Mouse (Mus musculus): ENCODE measurements around the gene Fam76a. TPM values are rescaled to one million over a fixed set of nuclear protein-coding genes. Genes with fewer than 3 reads are reported as not detected.
"Not testable (repeated sequence)": the region's sequence is repeated elsewhere in the genome, so short reads cannot be mapped to it uniquely, and the experiment has no call there.

Gene Fam76a
- polyA plus RNA-seq, 1 experiment from 2014 or later, result 44.8 TPM

- H3K36me3 ChIP-seq (ENCODE audit: insufficient read depth, low read length), result no peaks in the 10 kb centered on the region
- H3K27me3 ChIP-seq (ENCODE audit: insufficient read depth, low read length), result no peaks in the 10 kb centered on the region
- DNase-seq (ENCODE audit: low spot score) (no peak), ATAC-seq (replicated peaks; ENCODE audit: low FRiP score, low read depth) (no peak)
- H3K4me1 ChIP-seq (replicated peaks; ENCODE audit: insufficient read depth, low read length), result peaks cover 5% of the 10 kb centered on the region
- 58% methylated on average over 23 of the region's 23 CpGs for WGBS
- no peak for TF ChIP-seq CTCF (IDR thresholded peaks at IDR 0.05; ENCODE audit: low read depth)
- H3K9ac ChIP-seq (ENCODE audit: low read depth, low read length), result no peak overlapping the region
- H3K4me3 ChIP-seq (replicated peaks; ENCODE audit: low read depth, low read length), result no peak overlapping the region
- H3K4me2 ChIP-seq (ENCODE audit: low read length), result no peak overlapping the region
- H3K9me3 ChIP-seq (replicated peaks; ENCODE audit: low read length), result no peaks in the 10 kb centered on the region
- H3K27ac ChIP-seq, result no peak overlapping the region
These were observed 18.8 kb upstream of the Fam76a start for GRCm38 (mm10) chr4:132941012-132941729.

GRCm38 (mm10) chr4:132939421-132940127 is 17.2 kb upstream of the Fam76a start:
- H3K9me3 ChIP-seq (replicated peaks; ENCODE audit: low read length), result no peaks in the 10 kb centered on the region
- peak; percentile 83 for TF ChIP-seq CTCF (IDR thresholded peaks at IDR 0.05; ENCODE audit: low read depth)
- no peaks in the 10 kb centered on the region for H3K27me3 ChIP-seq (ENCODE audit: insufficient read depth, low read length)
- DNase-seq (ENCODE audit: low spot score), result peak; percentile 76
- H3K9ac ChIP-seq (ENCODE audit: low read depth, low read length), result no peak overlapping the region
- H3K4me2 ChIP-seq (ENCODE audit: low read length), result peak overlapping the region; percentile 29; the same call in 1 of the 2 replicates
- ATAC-seq (replicated peaks; ENCODE audit: low FRiP score, low read depth), result no peak
- H3K4me1 ChIP-seq (replicated peaks; ENCODE audit: insufficient read depth, low read length), result no peaks in the 10 kb centered on the region
- H3K4me3 ChIP-seq (replicated peaks; ENCODE audit: low read depth, low read length), result no peak overlapping the region
- 25% methylated on average over 22 of the region's 22 CpGs for WGBS
- no peaks in the 10 kb centered on the region for H3K36me3 ChIP-seq (ENCODE audit: insufficient read depth, low read length)
- no peak overlapping the region for H3K27ac ChIP-seq

- Histone ChIP-seq H3K9ac (ENCODE audit: low read depth, low read length) (no peak overlapping the region), H3K4me3 (replicated peaks; ENCODE audit: low read depth, low read length) (no peak overlapping the region), H3K9me3 (replicated peaks; ENCODE audit: low read length) (no peaks in the 10 kb centered on the region), H3K4me2 (ENCODE audit: low read length) (no peak overlapping the region), H3K27ac (peak overlapping the region; percentile 15), H3K36me3 (ENCODE audit: insufficient read depth, low read length) (no peaks in the 10 kb centered on the region), H3K4me1 (replicated peaks; ENCODE audit: insufficient read depth, low read length) (no peaks in the 10 kb centered on the region), H3K27me3 (ENCODE audit: insufficient read depth, low read length) (no peaks in the 10 kb centered on the region)
- DNase-seq (ENCODE audit: low spot score), result peak; percentile 56
- 30% methylated on average over 12 of the region's 12 CpGs for WGBS
- no peak for ATAC-seq (replicated peaks; ENCODE audit: low FRiP score, low read depth)
- no peak for TF ChIP-seq CTCF (IDR thresholded peaks at IDR 0.05; ENCODE audit: low read depth)
These were observed 16.0 kb upstream of the Fam76a start for GRCm38 (mm10) chr4:132938181-132938941.

GRCm38 (mm10) chr4:132934639-132935038 is 12.3 kb upstream of the Fam76a start:
- DNase-seq (ENCODE audit: low spot score) (no peak), ATAC-seq (replicated peaks; ENCODE audit: low FRiP score, low read depth) (no peak)
- Histone ChIP-seq H3K4me3 (replicated peaks; ENCODE audit: low read depth, low read length) (no peak overlapping the region), H3K9ac (ENCODE audit: low read depth, low read length) (peak overlapping the region; percentile 14; the same call in 1 of the 2 replicates), H3K9me3 (replicated peaks; ENCODE audit: low read length) (no peaks in the 10 kb centered on the region), H3K4me2 (ENCODE audit: low read length) (no peak overlapping the region), H3K27ac (no peak overlapping the region), H3K27me3 (ENCODE audit: insufficient read depth, low read length) (no peaks in the 10 kb centered on the region), H3K4me1 (replicated peaks; ENCODE audit: insufficient read depth, low read length) (no peaks in the 10 kb centered on the region), H3K36me3 (ENCODE audit: insufficient read depth, low read length) (no peaks in the 10 kb centered on the region)
- no peak for TF ChIP-seq CTCF (IDR thresholded peaks at IDR 0.05; ENCODE audit: low read depth)
- 20% methylated on average over 7 of the region's 7 CpGs for WGBS

GRCm38 (mm10) chr4:132932752-132933404 is 10.5 kb upstream of the Fam76a start:
- Histone ChIP-seq H3K4me2 (ENCODE audit: low read length) (no peak overlapping the region), H3K36me3 (ENCODE audit: insufficient read depth, low read length) (no peaks in the 10 kb centered on the region), H3K4me1 (replicated peaks; ENCODE audit: insufficient read depth, low read length) (no peaks in the 10 kb centered on the region), H3K27me3 (ENCODE audit: insufficient read depth, low read length) (no peaks in the 10 kb centered on the region), H3K9me3 (replicated peaks; ENCODE audit: low read length) (no peaks in the 10 kb centered on the region), H3K4me3 (replicated peaks; ENCODE audit: low read depth, low read length) (no peak overlapping the region), H3K27ac (no peak overlapping the region), H3K9ac (ENCODE audit: low read depth, low read length) (no peak overlapping the region)
- WGBS, result 83% methylated on average over 4 of the region's 4 CpGs
- no peak for ATAC-seq (replicated peaks; ENCODE audit: low FRiP score, low read depth)
- DNase-seq (ENCODE audit: low spot score), result no peak
- no peak for TF ChIP-seq CTCF (IDR thresholded peaks at IDR 0.05; ENCODE audit: low read depth)

GRCm38 (mm10) chr4:132930784-132931183 is 8.4 kb upstream of the Fam76a start:
- no peak overlapping the region for H3K9ac ChIP-seq (ENCODE audit: low read depth, low read length)
- H3K9me3 ChIP-seq (replicated peaks; ENCODE audit: low read length), result no peaks in the 10 kb centered on the region
- H3K4me3 ChIP-seq (replicated peaks; ENCODE audit: low read depth, low read length), result no peak overlapping the region
- H3K27me3 ChIP-seq (ENCODE audit: insufficient read depth, low read length), result no peaks in the 10 kb centered on the region
- peak; percentile 81 for TF ChIP-seq CTCF (IDR thresholded peaks at IDR 0.05; ENCODE audit: low read depth)
- H3K4me2 ChIP-seq (ENCODE audit: low read length), result no peak overlapping the region
- no peaks in the 10 kb centered on the region for H3K4me1 ChIP-seq (replicated peaks; ENCODE audit: insufficient read depth, low read length)
- no peak overlapping the region for H3K27ac ChIP-seq
- no peak for ATAC-seq (replicated peaks; ENCODE audit: low FRiP score, low read depth)
- no peaks in the 10 kb centered on the region for H3K36me3 ChIP-seq (ENCODE audit: insufficient read depth, low read length)
- WGBS, result 11% methylated on average over 8 of the region's 8 CpGs
- DNase-seq (ENCODE audit: low spot score), result peak; percentile 75

GRCm38 (mm10) chr4:132926520-132926919 is 4.2 kb upstream of the Fam76a start:
- not testable (repeated sequence) for ATAC-seq (replicated peaks; ENCODE audit: low FRiP score, low read depth); H3K4me3 ChIP-seq (replicated peaks; ENCODE audit: low read depth, low read length); H3K4me1 ChIP-seq (replicated peaks; ENCODE audit: insufficient read depth, low read length); DNase-seq (ENCODE audit: low spot score); H3K9ac ChIP-seq (ENCODE audit: low read depth, low read length); H3K27ac ChIP-seq; H3K36me3 ChIP-seq (ENCODE audit: insufficient read depth, low read length); H3K9me3 ChIP-seq (replicated peaks; ENCODE audit: low read length); H3K27me3 ChIP-seq (ENCODE audit: insufficient read depth, low read length); H3K4me2 ChIP-seq (ENCODE audit: low read length)
- 62% methylated on average over 2 of the region's 2 CpGs for WGBS
